Mouse (Mus musculus) neutrophil, adult 65 days (primary cell): Measurements from ENCODE around the gene Lrrc26. TPM values are rescaled to one million over a fixed set of nuclear protein-coding genes. Genes with fewer than 3 reads are reported as not detected.

Experiments used
- total RNA-seq: library from RNA; stranded (reverse); gene quantifications from 2 replicates; pipeline ENCODE4 v1.2.4, GENCODE M21; 2023

Lrrc26 gene
- total RNA-seq, result not detected in 2 replicates

GRCm38 (mm10) chr2:25289651-25290050, at the start of gene Lrrc26:
TSS of gene Lrrc26 (plus strand) at chr2:25289915.

GRCm38 (mm10) chr2:25242101-25242506, 47.6 kb upstream of the Lrrc26 start, which contains the start of the genes Rnf208 and Cysrt1:
TSS of gene Rnf208 (plus strand) at chr2:25242255.
TSS of gene Cysrt1 (minus strand) at chr2:25242452.

GRCm38 (mm10) chr2:25246183-25247072, 43.3 kb upstream of the Lrrc26 start, which contains the start of gene AL732309.1:
TSS of gene AL732309.1 (minus strand) at chr2:25246863.

GRCm38 (mm10) chr2:25255284-25255779, 34.4 kb upstream of the Lrrc26 start, which contains the start of gene Tmem203:
TSS of gene Tmem203 (plus strand) at chr2:25255439.

GRCm38 (mm10) chr2:25262291-25262767, 27.4 kb upstream of the Lrrc26 start, which contains the start of gene Tprn:
TSS of gene Tprn (plus strand) at chr2:25262618.

GRCm38 (mm10) chr2:25271827-25272511, 17.7 kb upstream of the Lrrc26 start, which contains the start of the genes Ssna1 and Anapc2:
TSS of gene Ssna1 (minus strand) at chr2:25272438.
TSS of gene Anapc2 (plus strand) at chr2:25272478.

GRCm38 (mm10) chr2:25287927-25288649, 1.6 kb upstream of the Lrrc26 start, which contains the start of gene Tmem210:
TSS of gene Tmem210 (plus strand) at chr2:25288145.

GRCm38 (mm10) chr2:25318971-25319773, 29.5 kb downstream of the Lrrc26 start, which contains the start of gene Grin1:
TSS of gene Grin1 (minus strand) at chr2:25319187.

GRCm38 (mm10) chr2:25332286-25333160, 42.8 kb downstream of the Lrrc26 start, which contains the start of gene Man1b1:
TSS of gene Man1b1 (plus strand) at chr2:25332338.

Other genes with a start within 250 kb of the Lrrc26 start
- gene Nsmf, start 235.6 kb upstream of the Lrrc26 start, total RNA-seq, result 13.3 and 21.1 TPM in 2 replicates
- gene Entpd8, start 209.6 kb upstream of the Lrrc26 start, total RNA-seq, result not detected in 2 replicates
- not detected in 2 replicates for gene Noxa1, start 194.8 kb upstream of the Lrrc26 start, total RNA-seq
- 0.47 and 0.79 TPM in 2 replicates for gene Nrarp, start 109.2 kb upstream of the Lrrc26 start, total RNA-seq
- 33.2 and 33.9 TPM in 2 replicates for gene Tor4a, start 93.0 kb upstream of the Lrrc26 start, total RNA-seq
- 40.8 and 59.3 TPM in 2 replicates for gene Nelfb, start 78.4 kb upstream of the Lrrc26 start, total RNA-seq
- not detected in 2 replicates for gene Stpg3, start 75.3 kb upstream of the Lrrc26 start, total RNA-seq
- gene Fam166a, start 71.2 kb upstream of the Lrrc26 start, total RNA-seq, result not detected in 2 replicates
- gene Tubb4b, start 65.2 kb upstream of the Lrrc26 start, total RNA-seq, result 227 and 252 TPM in 2 replicates
- not detected in 2 replicates for gene Slc34a3, start 55.6 kb upstream of the Lrrc26 start, total RNA-seq
- gene Rnf224, start 53.1 kb upstream of the Lrrc26 start, total RNA-seq, result not detected in 2 replicates
- gene Rnf208, start 47.7 kb upstream of the Lrrc26 start, total RNA-seq, result 0.57 TPM in 1 of 2 replicates, not detected in the other
- not detected in 2 replicates for gene Cysrt1, start 47.5 kb upstream of the Lrrc26 start, total RNA-seq
- 3.1 and 5.6 TPM in 2 replicates for gene AL732309.1, start 43.1 kb upstream of the Lrrc26 start, total RNA-seq
- gene Tmem203, start 34.5 kb upstream of the Lrrc26 start, total RNA-seq, result 18.5 and 30.7 TPM in 2 replicates
- gene Tprn, start 27.3 kb upstream of the Lrrc26 start, total RNA-seq, result 7.5 and 9.1 TPM in 2 replicates
- 52.4 and 52.7 TPM in 2 replicates for gene Ssna1, start 17.5 kb upstream of the Lrrc26 start, total RNA-seq
- gene Anapc2, start 17.4 kb upstream of the Lrrc26 start, total RNA-seq, result 71.6 and 79.3 TPM in 2 replicates
- not detected in 2 replicates for gene Tmem210, start 1.8 kb upstream of the Lrrc26 start, total RNA-seq
- gene Grin1, start 29.3 kb downstream of the Lrrc26 start, total RNA-seq, result not detected in 2 replicates
- gene Man1b1, start 42.4 kb downstream of the Lrrc26 start, total RNA-seq, result 30.4 and 42.8 TPM in 2 replicates
- 13.5 and 19.6 TPM in 2 replicates for gene Dpp7, start 66.4 kb downstream of the Lrrc26 start, total RNA-seq
- gene Uap1l1, start 75.8 kb downstream of the Lrrc26 start, total RNA-seq, result 24.2 and 29.5 TPM in 2 replicates
- 8.6 and 10.6 TPM in 2 replicates for gene Sapcd2, start 82.4 kb downstream of the Lrrc26 start, total RNA-seq
- gene Entpd2, start 106.0 kb downstream of the Lrrc26 start, total RNA-seq, result not detected in 2 replicates
- gene Npdc1, start 109.4 kb downstream of the Lrrc26 start, total RNA-seq, result not detected in 2 replicates
- gene Fut7, start 133.4 kb downstream of the Lrrc26 start, total RNA-seq, result 10.7 and 13.7 TPM in 2 replicates
- 19.6 and 21.3 TPM in 2 replicates for gene Abca2, start 138.8 kb downstream of the Lrrc26 start, total RNA-seq
- not detected in 2 replicates for gene Clic3, start 166.9 kb downstream of the Lrrc26 start, total RNA-seq
- gene Paxx, start 171.2 kb downstream of the Lrrc26 start, total RNA-seq, result 43.8 and 56.9 TPM in 2 replicates
- not detected in 2 replicates for gene Ptgds, start 180.1 kb downstream of the Lrrc26 start, total RNA-seq
- gene Lcn12, start 204.0 kb downstream of the Lrrc26 start, total RNA-seq, result not detected in 2 replicates
- 25.8 and 26.4 TPM in 2 replicates for gene Fbxw5, start 210.8 kb downstream of the Lrrc26 start, total RNA-seq
- 1.2 TPM in 1 of 2 replicates, not detected in the other for gene C8g, start 211.8 kb downstream of the Lrrc26 start, total RNA-seq